In the genomic region with DNA sequence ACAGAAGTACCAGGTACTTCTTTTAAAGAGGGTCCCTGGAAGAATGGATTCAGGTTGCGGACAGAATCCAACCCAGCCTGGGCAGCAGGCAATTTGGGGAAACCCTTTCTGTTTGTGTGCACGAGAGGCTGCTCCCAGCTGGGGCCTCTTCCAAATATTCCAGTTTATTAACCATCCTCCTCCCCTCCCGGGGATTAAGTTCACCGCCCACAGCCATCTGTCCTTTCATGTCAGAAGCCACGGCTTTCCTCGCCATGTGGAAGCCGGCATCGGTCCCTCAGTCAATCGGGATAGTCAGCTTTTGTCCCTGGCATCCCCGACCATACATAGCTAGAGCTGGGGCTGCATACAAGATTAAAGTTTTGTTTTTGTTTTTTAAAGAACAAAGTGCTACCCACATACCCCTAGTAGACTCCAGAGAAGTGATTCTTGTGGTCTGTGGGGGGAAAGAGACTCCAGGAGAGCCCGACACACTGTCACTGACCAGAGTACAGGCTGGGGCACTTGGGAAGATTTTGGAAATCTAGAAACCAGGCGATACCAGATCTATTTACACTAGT, we compare ENCODE assay signal across 9 mouse cellular contexts.
DNase-seq lines count a peak whose midpoint lies in the region; ATAC-seq lines count a peak whose summit lies in the region.
"Had no signal": no experiment of that assay in that cellular context is flagged by ENCODE, and none has a peak within 500 bp of the region (broad histone marks: within the 10 kb centered on the region; RNA-seq: fewer than 3 reads in every experiment).

No protein-coding gene starts in this region.

- no peak for ATAC-seq in heart, embryonic 12.5 days (ENCODE audit: insufficient number of reproducible peaks, low FRiP score)
- ATAC-seq in cerebellum, adult (ENCODE audit: insufficient number of reproducible peaks, low FRiP score, low TSS enrichment) = peak; percentile 64
- ATAC-seq in forebrain, embryonic 13.5 days = no peak
- no peak for ATAC-seq in liver, embryonic 16.5 days (ENCODE audit: low read depth)

- H3K9ac ChIP-seq in heart, embryonic 12.5 days = peak overlapping the region; percentile 29; the same call in 1 of the 2 replicates
- H3K9ac ChIP-seq in forebrain, embryonic 13.5 days = no peak overlapping the region
- H3K9ac ChIP-seq in liver, embryonic 16.5 days (ENCODE audit: low read depth, low read length) = peak overlapping the region; percentile 17

- H3K9me3 ChIP-seq in heart, embryonic 12.5 days (replicated peaks) = no peaks in the 10 kb centered on the region
- no peaks in the 10 kb centered on the region for H3K9me3 ChIP-seq in forebrain, embryonic 13.5 days (replicated peaks)
- no peaks in the 10 kb centered on the region for H3K9me3 ChIP-seq in liver, embryonic 16.5 days (replicated peaks; ENCODE audit: control insufficient read depth, low read length)
- H3K9me3 ChIP-seq: megakaryocyte, embryonic 14.5 days had no signal

- no peak overlapping the region; the same call in 1 of the 2 replicates for H3K27ac ChIP-seq in heart, embryonic 12.5 days (ENCODE audit: poor library complexity, severe bottlenecking)
- peak overlapping the region; percentile 78 for H3K27ac ChIP-seq in forebrain, embryonic 13.5 days
- H3K27ac ChIP-seq in liver, embryonic 16.5 days (ENCODE audit: low read length) = peak overlapping the region; percentile 92

- no peak overlapping the region for H3K4me2 ChIP-seq in heart, embryonic 12.5 days
- H3K4me2 ChIP-seq in forebrain, embryonic 13.5 days = peak overlapping the region; percentile 15
- H3K4me2 ChIP-seq in liver, embryonic 16.5 days (ENCODE audit: low read depth, low read length) = no peak overlapping the region

- DNase-seq in heart, adult 18-20 months = no peak
- no peak for DNase-seq in right cerebral cortex, postnatal 4 days
- no peak for DNase-seq in adrenal gland, adult 2 months
- no peak for DNase-seq in ovary, postnatal 10 days (ENCODE audit: low spot score)

- 0 out of 2 replicates have a peak, but pooled peaks cover 3% of the 10 kb centered on the region for H3K36me3 ChIP-seq in heart, embryonic 12.5 days
- no peaks in the 10 kb centered on the region for H3K36me3 ChIP-seq in forebrain, embryonic 13.5 days (ENCODE audit: poor library complexity, severe bottlenecking)
- no peaks in the 10 kb centered on the region for H3K36me3 ChIP-seq in liver, embryonic 16.5 days (ENCODE audit: control insufficient read depth, insufficient read depth)

- no peak overlapping the region for H3K4me3 ChIP-seq in heart, embryonic 12.5 days
- H3K4me3 ChIP-seq in forebrain, embryonic 13.5 days = no peak overlapping the region
- no peak overlapping the region for H3K4me3 ChIP-seq in liver, embryonic 16.5 days (ENCODE audit: low read depth, low read length)

- peaks cover 97% of the 10 kb centered on the region for H3K4me1 ChIP-seq in heart, embryonic 12.5 days (replicated peaks)
- peaks cover 73% of the 10 kb centered on the region for H3K4me1 ChIP-seq in forebrain, embryonic 13.5 days
- H3K4me1 ChIP-seq in liver, embryonic 16.5 days (ENCODE audit: control insufficient read depth, low read depth, low read length) = peaks cover 91% of the 10 kb centered on the region

- WGBS in heart, embryonic 12.5 days = 79% methylated on average over 12 of the region's 12 CpGs
- 21% methylated on average over 12 of the region's 12 CpGs for WGBS in forebrain, embryonic 13.5 days
- 77% methylated on average over 12 of the region's 12 CpGs for WGBS in liver, embryonic 16.5 days (ENCODE audit: insufficient replicate concordance)

- H3K27me3 ChIP-seq in heart, embryonic 12.5 days (replicated peaks) = no peaks in the 10 kb centered on the region
- H3K27me3 ChIP-seq in forebrain, embryonic 13.5 days = no peaks in the 10 kb centered on the region
- no peaks in the 10 kb centered on the region for H3K27me3 ChIP-seq in liver, embryonic 16.5 days (ENCODE audit: control insufficient read depth, insufficient read depth, low read depth, low read length)
- H3K27me3 ChIP-seq: megakaryocyte, embryonic 14.5 days had no signal
